Mouse (Mus musculus): ENCODE results near the gene Rgs9. TPM values are rescaled to one million over a fixed set of nuclear protein-coding genes. Genes with fewer than 3 reads are reported as not detected.

Gene Rgs9
- polyA plus RNA-seq, 1 experiment from 2014 or later = 3.3 TPM

GRCm38 (mm10) chr11:109330706-109331393 lies 32.9 kb upstream of the Rgs9 start:
- 0 out of 2 replicates have a peak, but pooled peaks have one; percentile 16 for ATAC-seq (ENCODE audit: insufficient number of reproducible peaks, low FRiP score, low TSS enrichment, low read depth)
- 32% methylated on average over 17 of the region's 17 CpGs for WGBS
- no peak overlapping the region for H3K27ac ChIP-seq
- H3K9ac ChIP-seq = no peak overlapping the region
- peaks cover 19% of the 10 kb centered on the region for H3K4me1 ChIP-seq
- H3K4me2 ChIP-seq = peak overlapping the region; percentile 54
- H3K4me3 ChIP-seq = peak overlapping the region; percentile 37; the same call in 1 of the 2 replicates
- no peaks in the 10 kb centered on the region for H3K27me3 ChIP-seq
- H3K36me3 ChIP-seq = no peaks in the 10 kb centered on the region
- H3K9me3 ChIP-seq = no peaks in the 10 kb centered on the region

GRCm38 (mm10) chr11:109329331-109329730 lies 31.4 kb upstream of the Rgs9 start:
- H3K9ac ChIP-seq = no peak overlapping the region
- peaks cover 19% of the 10 kb centered on the region for H3K4me1 ChIP-seq
- H3K27me3 ChIP-seq = no peaks in the 10 kb centered on the region
- 37% methylated on average over 4 of the region's 4 CpGs for WGBS
- H3K36me3 ChIP-seq = no peaks in the 10 kb centered on the region
- no peak overlapping the region for H3K4me3 ChIP-seq
- no peaks in the 10 kb centered on the region for H3K9me3 ChIP-seq
- no peak overlapping the region for H3K4me2 ChIP-seq
- no peak overlapping the region for H3K27ac ChIP-seq
- ATAC-seq (ENCODE audit: insufficient number of reproducible peaks, low FRiP score, low TSS enrichment, low read depth) = no peak

GRCm38 (mm10) chr11:109327952-109328351 lies 30.0 kb upstream of the Rgs9 start:
- WGBS = 79% methylated on average over 10 of the region's 10 CpGs
- ATAC-seq (ENCODE audit: insufficient number of reproducible peaks, low FRiP score, low TSS enrichment, low read depth) = no peak

GRCm38 (mm10) chr11:109327381-109327780 lies 29.5 kb upstream of the Rgs9 start:
- peaks cover 18% of the 10 kb centered on the region for H3K4me1 ChIP-seq
- no peak overlapping the region for H3K4me3 ChIP-seq
- no peak for ATAC-seq (ENCODE audit: insufficient number of reproducible peaks, low FRiP score, low TSS enrichment, low read depth)
- H3K9me3 ChIP-seq = no peaks in the 10 kb centered on the region
- H3K27me3 ChIP-seq = no peaks in the 10 kb centered on the region
- WGBS = 26% methylated on average over 3 of the region's 3 CpGs
- no peak overlapping the region for H3K4me2 ChIP-seq
- H3K36me3 ChIP-seq = no peaks in the 10 kb centered on the region
- no peak overlapping the region for H3K9ac ChIP-seq
- no peak overlapping the region for H3K27ac ChIP-seq

More at GRCm38 (mm10) chr11:109327952-109328351, 30.0 kb upstream of the Rgs9 start:
- H3K36me3 ChIP-seq = no peaks in the 10 kb centered on the region
- no peaks in the 10 kb centered on the region for H3K9me3 ChIP-seq
- no peaks in the 10 kb centered on the region for H3K27me3 ChIP-seq
- no peak overlapping the region for H3K27ac ChIP-seq
- H3K9ac ChIP-seq = no peak overlapping the region
- H3K4me2 ChIP-seq = no peak overlapping the region
- no peak overlapping the region for H3K4me3 ChIP-seq
- H3K4me1 ChIP-seq = peaks cover 22% of the 10 kb centered on the region

GRCm38 (mm10) chr11:109326270-109326669 lies 28.3 kb upstream of the Rgs9 start:
- H3K4me3 ChIP-seq = no peak overlapping the region
- H3K9me3 ChIP-seq = no peaks in the 10 kb centered on the region
- 57% methylated on average over 13 of the region's 13 CpGs for WGBS
- H3K36me3 ChIP-seq = no peaks in the 10 kb centered on the region
- H3K27ac ChIP-seq = no peak overlapping the region
- H3K9ac ChIP-seq = no peak overlapping the region
- no peak overlapping the region for H3K4me2 ChIP-seq
- H3K4me1 ChIP-seq = peaks cover 12% of the 10 kb centered on the region
- H3K27me3 ChIP-seq = no peaks in the 10 kb centered on the region
- ATAC-seq (ENCODE audit: insufficient number of reproducible peaks, low FRiP score, low TSS enrichment, low read depth) = no peak

- ATAC-seq (ENCODE audit: insufficient number of reproducible peaks, low FRiP score, low TSS enrichment, low read depth) = no peak
- Histone ChIP-seq H3K9ac (no peak overlapping the region), H3K36me3 (no peaks in the 10 kb centered on the region), H3K27ac (no peak overlapping the region), H3K27me3 (no peaks in the 10 kb centered on the region), H3K9me3 (no peaks in the 10 kb centered on the region), H3K4me3 (no peak overlapping the region), H3K4me1 (0 out of 2 replicates have a peak, but pooled peaks cover 3% of the 10 kb centered on the region), H3K4me2 (no peak overlapping the region)
- WGBS = 33% methylated on average over 8 of the region's 8 CpGs
These were observed 22.5 kb upstream of the Rgs9 start for GRCm38 (mm10) chr11:109320361-109320933.

GRCm38 (mm10) chr11:109319946-109320345 lies 22.0 kb upstream of the Rgs9 start:
- Histone ChIP-seq H3K27me3 (no peaks in the 10 kb centered on the region), H3K9ac (no peak overlapping the region), H3K4me1 (0 out of 2 replicates have a peak, but pooled peaks cover 3% of the 10 kb centered on the region), H3K9me3 (no peaks in the 10 kb centered on the region), H3K27ac (no peak overlapping the region), H3K36me3 (no peaks in the 10 kb centered on the region), H3K4me3 (no peak overlapping the region), H3K4me2 (no peak overlapping the region)
- no peak for ATAC-seq (ENCODE audit: insufficient number of reproducible peaks, low FRiP score, low TSS enrichment, low read depth)
- 79% methylated on average over 5 of the region's 5 CpGs for WGBS

- Histone ChIP-seq H3K9ac (no peak overlapping the region), H3K4me2 (no peak overlapping the region), H3K4me3 (no peak overlapping the region), H3K27me3 (no peaks in the 10 kb centered on the region), H3K36me3 (no peaks in the 10 kb centered on the region), H3K27ac (no peak overlapping the region), H3K4me1 (0 out of 2 replicates have a peak, but pooled peaks cover 3% of the 10 kb centered on the region), H3K9me3 (no peaks in the 10 kb centered on the region)
- WGBS = 89% methylated on average over 4 of the region's 4 CpGs
- no peak for ATAC-seq (ENCODE audit: insufficient number of reproducible peaks, low FRiP score, low TSS enrichment, low read depth)
These were observed 21.5 kb upstream of the Rgs9 start for GRCm38 (mm10) chr11:109319471-109319870.

GRCm38 (mm10) chr11:109316921-109317320 lies 19.0 kb upstream of the Rgs9 start:
- no peaks in the 10 kb centered on the region for H3K36me3 ChIP-seq
- no peaks in the 10 kb centered on the region for H3K9me3 ChIP-seq
- WGBS = 47% methylated on average over 4 of the region's 4 CpGs
- H3K4me3 ChIP-seq = no peak overlapping the region
- no peak overlapping the region for H3K27ac ChIP-seq
- no peak for ATAC-seq (ENCODE audit: insufficient number of reproducible peaks, low FRiP score, low TSS enrichment, low read depth)
- 0 out of 2 replicates have a peak, but pooled peaks cover 3% of the 10 kb centered on the region for H3K27me3 ChIP-seq
- H3K9ac ChIP-seq = no peak overlapping the region
- peaks cover 4% of the 10 kb centered on the region; the same call in 1 of the 2 replicates for H3K4me1 ChIP-seq
- no peak overlapping the region for H3K4me2 ChIP-seq

- ATAC-seq (ENCODE audit: insufficient number of reproducible peaks, low FRiP score, low TSS enrichment, low read depth) = peak; percentile 81; the same call in 1 of the 2 replicates
- WGBS = 10% methylated on average over 20 of the region's 20 CpGs
- peak overlapping the region; percentile 77 for H3K27ac ChIP-seq
These were observed 14.1 kb upstream of the Rgs9 start for GRCm38 (mm10) chr11:109311885-109312605.

GRCm38 (mm10) chr11:109305680-109306079 lies 7.8 kb upstream of the Rgs9 start:
- no peak overlapping the region for H3K4me2 ChIP-seq
- H3K4me3 ChIP-seq = no peak overlapping the region
- no peaks in the 10 kb centered on the region for H3K9me3 ChIP-seq
- 79% methylated on average over 5 of the region's 5 CpGs for WGBS
- H3K27me3 ChIP-seq = no peaks in the 10 kb centered on the region
- H3K36me3 ChIP-seq = no peaks in the 10 kb centered on the region
- ATAC-seq (ENCODE audit: insufficient number of reproducible peaks, low FRiP score, low TSS enrichment, low read depth) = no peak
- H3K4me1 ChIP-seq = no peaks in the 10 kb centered on the region
- no peak overlapping the region for H3K9ac ChIP-seq
- no peak overlapping the region for H3K27ac ChIP-seq

More at GRCm38 (mm10) chr11:109311885-109312605, 14.1 kb upstream of the Rgs9 start:
- Histone ChIP-seq H3K4me3 (peak overlapping the region; percentile 63), H3K4me1 (peaks cover 5% of the 10 kb centered on the region; the same call in 1 of the 2 replicates), H3K27me3 (0 out of 2 replicates have a peak, but pooled peaks cover 3% of the 10 kb centered on the region), H3K4me2 (peak overlapping the region; percentile 72), H3K9ac (peak overlapping the region; percentile 50), H3K9me3 (no peaks in the 10 kb centered on the region), H3K36me3 (no peaks in the 10 kb centered on the region)

GRCm38 (mm10) chr11:109302338-109302737 lies 4.4 kb upstream of the Rgs9 start:
- Histone ChIP-seq H3K27ac (no peak overlapping the region), H3K27me3 (no peaks in the 10 kb centered on the region), H3K4me2 (no peak overlapping the region), H3K9ac (no peak overlapping the region), H3K4me3 (no peak overlapping the region), H3K9me3 (no peaks in the 10 kb centered on the region), H3K36me3 (no peaks in the 10 kb centered on the region), H3K4me1 (peaks cover 5% of the 10 kb centered on the region; the same call in 1 of the 2 replicates)
- 59% methylated on average over 4 of the region's 4 CpGs for whole genome bisulfite sequencing
- no peak for ATAC-seq (ENCODE audit: insufficient number of reproducible peaks, low FRiP score, low TSS enrichment, low read depth)

All from limb, embryonic 15.5 days (tissue).